Mouse (Mus musculus): Measurements from ENCODE around the gene Slc38a3. TPM values are rescaled to one million over a fixed set of nuclear protein-coding genes. Genes with fewer than 3 reads are reported as not detected.

Slc38a3 gene
- 43.1 and 65.0 TPM in 2 replicates for polyA plus RNA-seq (2021; fragmentation: Nextera tagmentation)
- long read RNA-seq, experiment 1, transcript Slc38a3-209 (16 exons, 2,463 nt), result major isoform, 19 of 26 reads
- long read RNA-seq, experiment 1, partial matches to known transcripts, result 3 of 26 reads
- long read RNA-seq, experiment 1, other reads (novel, unspliced or antisense), result 1 of 26 reads
- long read RNA-seq, experiment 2, transcript Slc38a3-209 (16 exons, 2,463 nt), result major isoform, 91 of 117 reads
- long read RNA-seq, experiment 2, transcript Slc38a3-201 (16 exons, 2,585 nt), result minor isoform, 6 of 117 reads
- long read RNA-seq, experiment 2, partial matches to known transcripts, result 6 of 117 reads
- long read RNA-seq, experiment 2, other reads (novel, unspliced or antisense), result 12 of 117 reads

DNA sequence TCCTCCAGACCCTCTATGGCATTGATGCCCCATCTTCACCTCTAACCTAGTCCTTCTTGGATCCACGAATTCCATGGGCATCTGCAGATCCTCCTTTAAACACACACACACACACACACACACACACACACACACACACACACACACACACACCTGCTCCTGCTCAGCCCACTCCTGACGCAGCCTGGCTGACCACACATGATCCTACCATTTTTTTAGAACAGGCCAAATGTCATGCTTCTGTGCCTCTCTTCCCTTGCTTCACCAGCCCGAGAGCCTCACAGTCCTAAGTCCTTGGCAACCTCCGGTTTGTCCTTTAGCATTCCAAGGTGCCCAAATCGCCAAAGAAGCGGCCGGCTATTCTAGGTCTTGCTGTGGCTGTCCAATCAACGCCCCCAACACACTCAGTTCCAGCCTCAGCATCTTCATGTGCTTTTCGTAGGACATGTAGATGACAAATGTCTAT lies at the start of gene Slc38a3:
Slc38a3 (minus strand) TSS at position 51 of the 466 bp plus-strand sequence.

DNA sequence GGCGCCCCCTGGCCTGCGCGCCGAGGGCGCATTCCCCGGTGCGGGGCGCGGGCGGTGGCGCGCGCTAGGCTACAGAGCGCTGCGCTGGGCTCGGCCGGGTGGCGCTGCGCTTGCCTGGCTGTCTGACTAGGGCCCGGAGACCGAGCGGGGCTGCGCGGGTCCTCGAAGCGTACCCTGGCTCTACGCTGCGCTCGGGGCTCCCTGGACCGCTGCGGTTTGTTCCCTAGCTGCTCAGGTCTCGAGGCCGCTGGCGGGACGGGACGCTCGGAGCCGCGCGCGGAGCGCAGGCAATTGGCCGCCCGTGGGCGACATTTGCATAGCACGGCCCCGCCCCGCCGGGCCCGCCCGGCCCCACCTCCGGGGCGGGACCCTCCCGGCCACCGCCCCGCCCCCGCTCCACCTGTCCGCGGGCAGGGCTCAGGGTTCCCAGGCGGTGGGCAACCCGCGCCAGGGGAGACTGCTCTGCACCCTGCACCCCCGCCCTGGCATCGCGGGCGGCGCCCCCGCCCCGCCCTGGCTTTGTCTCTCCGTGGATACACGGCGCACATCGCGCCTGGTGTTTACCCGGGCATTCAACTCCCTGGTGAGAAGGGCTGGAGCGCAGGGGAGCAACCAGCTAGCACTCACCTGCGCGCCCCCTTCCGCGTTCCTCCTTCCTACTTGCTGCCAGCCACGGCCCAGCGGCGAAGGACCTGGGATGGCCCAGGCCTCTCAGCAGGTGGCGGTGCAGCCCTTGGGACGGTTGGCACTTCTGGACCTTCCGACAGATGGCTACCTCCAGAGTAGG lies 40.6 kb upstream of the Slc38a3 start, which contains the start of gene Sema3f:
Sema3f (minus strand) TSS at position 779 of the 787 bp plus-strand sequence.

DNA sequence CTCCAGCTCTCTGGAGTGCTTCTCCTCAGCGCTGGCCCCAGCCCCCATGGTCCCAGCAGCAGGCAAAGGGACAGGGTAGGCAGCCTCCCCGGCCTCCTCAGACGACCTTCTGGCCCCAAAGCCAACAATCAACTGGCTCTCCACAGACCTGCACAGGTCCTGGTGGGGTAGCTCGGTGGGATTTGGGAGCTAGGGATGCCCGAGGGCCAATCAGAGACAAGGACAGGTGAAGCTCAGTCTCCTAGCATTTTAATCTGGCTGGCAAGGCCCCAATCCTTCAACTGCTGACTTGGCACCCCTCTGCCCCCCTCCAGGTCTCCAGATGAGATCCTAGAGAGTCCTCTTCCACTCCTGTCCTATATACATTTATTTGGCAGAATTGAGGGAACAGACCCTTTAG lies 10.2 kb upstream of the Slc38a3 start, which contains the start of gene Gnat1:
Gnat1 (minus strand) TSS at position 212 of the 400 bp plus-strand sequence.

DNA sequence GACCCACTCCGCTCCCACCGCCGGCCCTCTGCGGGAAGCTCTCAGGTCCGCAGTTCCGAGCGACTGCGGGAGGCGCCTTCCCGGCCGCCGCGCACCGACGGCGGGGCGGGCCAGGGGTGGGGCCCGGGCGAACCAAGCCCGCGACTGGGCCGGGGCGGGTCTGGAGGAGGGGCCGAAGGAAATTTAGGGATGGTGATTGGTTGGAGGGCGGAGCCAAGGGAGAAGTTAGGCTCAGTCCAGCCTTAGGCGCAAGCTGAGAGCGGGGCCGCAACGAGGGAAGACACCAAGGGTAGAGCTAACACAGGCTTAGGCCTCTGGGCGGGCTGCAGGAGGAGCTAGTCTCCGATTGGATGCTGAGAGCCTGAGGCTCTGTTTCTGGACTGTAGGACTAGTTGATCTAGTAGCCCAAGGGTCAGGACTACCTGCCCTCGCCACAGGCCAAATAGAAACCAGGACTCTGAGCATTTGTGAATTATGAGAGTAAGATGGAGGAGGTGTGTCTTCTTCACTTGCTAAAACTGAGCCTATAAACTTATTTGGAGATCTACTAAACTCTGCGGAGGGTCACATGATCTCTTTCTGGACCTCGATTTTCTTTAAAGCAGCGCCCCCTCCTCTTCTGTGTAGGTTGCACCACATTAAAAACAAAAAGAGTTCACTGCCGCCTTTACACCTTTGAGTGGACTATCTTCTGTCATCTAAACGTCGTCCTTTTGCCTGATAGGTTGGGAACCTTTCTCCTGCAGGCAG lies 33.9 kb downstream of the Slc38a3 start, which contains the start of gene Gnai2:
Gnai2 (minus strand) TSS at position 89 of the 750 bp plus-strand sequence.

DNA sequence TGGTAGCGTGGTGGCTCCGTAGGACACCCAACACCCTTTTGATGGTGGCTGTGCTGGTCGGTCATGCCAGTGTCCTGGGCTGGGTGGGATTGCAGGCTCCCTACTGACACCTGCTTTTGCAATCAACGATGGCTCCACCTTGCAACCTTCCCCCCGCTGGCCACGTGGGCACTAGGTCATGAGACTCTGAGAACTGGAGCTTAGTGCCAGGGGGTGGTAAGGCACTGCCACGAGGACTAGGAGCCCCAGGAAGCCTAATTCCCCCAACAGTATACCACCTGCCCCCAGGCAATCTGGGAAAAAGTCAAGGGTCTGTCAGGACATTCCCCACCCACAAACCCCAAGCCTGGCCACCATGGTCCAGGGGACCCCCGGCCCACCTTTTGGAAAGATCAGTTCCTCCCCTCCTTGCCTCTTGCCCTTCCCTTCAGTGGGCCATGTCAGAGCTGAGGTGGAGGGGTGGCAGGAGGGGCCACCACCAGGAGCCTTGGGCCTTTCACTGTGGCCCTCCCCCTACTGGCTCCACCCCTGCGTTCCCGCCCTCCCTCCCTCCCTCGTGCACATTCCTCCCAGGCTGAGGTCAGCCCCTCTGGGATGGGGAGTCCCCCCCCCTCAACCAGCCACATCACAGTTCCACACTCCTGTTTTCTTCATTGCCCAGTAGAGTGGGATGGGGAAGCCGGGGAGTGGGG lies 60.4 kb downstream of the Slc38a3 start, which contains the start of gene Sema3b:
Sema3b (minus strand) TSS at position 489 of the 692 bp plus-strand sequence.

Other genes starting within 250 kb of the Slc38a3 start
- gene Tmem115, start 135.6 kb downstream of the Slc38a3 start, polyA plus RNA-seq (2021; fragmentation: Nextera tagmentation), result 40.5 and 46.0 TPM in 2 replicates
- gene Cyb561d2, start 127.3 kb downstream of the Slc38a3 start, polyA plus RNA-seq (2021; fragmentation: Nextera tagmentation), result 44.2 and 47.5 TPM in 2 replicates
- gene Nprl2, start 127.3 kb downstream of the Slc38a3 start, polyA plus RNA-seq (2021; fragmentation: Nextera tagmentation), result 63.1 and 69.0 TPM in 2 replicates
- gene Zmynd10, start 122.2 kb downstream of the Slc38a3 start, polyA plus RNA-seq (2021; fragmentation: Nextera tagmentation), result 4.1 and 7.1 TPM in 2 replicates
- gene Rassf1, start 118.0 kb downstream of the Slc38a3 start, polyA plus RNA-seq (2021; fragmentation: Nextera tagmentation), result 9.8 and 10.1 TPM in 2 replicates
- 100 and 108 TPM in 2 replicates for gene Tusc2, start 106.3 kb downstream of the Slc38a3 start, polyA plus RNA-seq (2021; fragmentation: Nextera tagmentation)
- gene Hyal2, start 101.6 kb downstream of the Slc38a3 start, polyA plus RNA-seq (2021; fragmentation: Nextera tagmentation), result 16.4 and 16.9 TPM in 2 replicates
- gene Hyal1, start 92.6 kb downstream of the Slc38a3 start, polyA plus RNA-seq (2021; fragmentation: Nextera tagmentation), result 3.7 and 4.0 TPM in 2 replicates
- 9.6 and 9.7 TPM in 2 replicates for gene Naa80, start 90.6 kb downstream of the Slc38a3 start, polyA plus RNA-seq (2021; fragmentation: Nextera tagmentation)
- 0.40 and 1.7 TPM in 2 replicates for gene Hyal3, start 88.7 kb downstream of the Slc38a3 start, polyA plus RNA-seq (2021; fragmentation: Nextera tagmentation)
- gene Ifrd2, start 81.9 kb downstream of the Slc38a3 start, polyA plus RNA-seq (2021; fragmentation: Nextera tagmentation), result 4.4 and 4.7 TPM in 2 replicates
- gene Sema3b, start 60.3 kb downstream of the Slc38a3 start, polyA plus RNA-seq (2021; fragmentation: Nextera tagmentation), result 1.4 and 9.8 TPM in 2 replicates
- 26.4 and 30.7 TPM in 2 replicates for gene Gnai2, start 34.2 kb downstream of the Slc38a3 start, polyA plus RNA-seq (2021; fragmentation: Nextera tagmentation)
- gene Gnat1, start 10.2 kb upstream of the Slc38a3 start, polyA plus RNA-seq (2021; fragmentation: Nextera tagmentation), result 26.0 and 27.1 TPM in 2 replicates
- 0.31 and 1.1 TPM in 2 replicates for gene Sema3f, start 40.9 kb upstream of the Slc38a3 start, polyA plus RNA-seq (2021; fragmentation: Nextera tagmentation)
- gene Rbm5, start 101.5 kb upstream of the Slc38a3 start, polyA plus RNA-seq (2021; fragmentation: Nextera tagmentation), result 31.9 and 37.2 TPM in 2 replicates
- 20.0 and 20.5 TPM in 2 replicates for gene Rbm6, start 203.7 kb upstream of the Slc38a3 start, polyA plus RNA-seq (2021; fragmentation: Nextera tagmentation)
- 22.7 and 22.9 TPM in 2 replicates for gene Mon1a, start 218.6 kb upstream of the Slc38a3 start, polyA plus RNA-seq (2021; fragmentation: Nextera tagmentation)
- 0.25 and 0.41 TPM in 2 replicates for gene Mst1r, start 237.3 kb upstream of the Slc38a3 start, polyA plus RNA-seq (2021; fragmentation: Nextera tagmentation)